Mouse (Mus musculus) right cerebral cortex, postnatal 25 days (tissue): ENCODE measurements around the gene Nsun7.
A peak's percentile ranks its signal among the peaks of the same experiment; 100 is the strongest.
"Not testable (repeated sequence)": the region's sequence is repeated elsewhere in the genome, so short reads cannot be mapped to it uniquely, and the experiment has no call there.

Experiments
- DNase-seq: peaks from one replicate; pipeline ENCODE4 v3.0.0; 2022

The Nsun7 gene

GRCm38 (mm10) chr5:66259756-66260448 is at the start of gene Nsun7:
Gene Nsun7 (plus strand): TSS chr5:66259897.
- peak; percentile 71 for DNase-seq

GRCm38 (mm10) chr5:66214395-66214935 is 45.2 kb upstream of the Nsun7 start:
- DNase-seq: no peak

GRCm38 (mm10) chr5:66215569-66216277 is 44.0 kb upstream of the Nsun7 start:
- DNase-seq: no peak

GRCm38 (mm10) chr5:66219692-66220091 is 40.0 kb upstream of the Nsun7 start:
- DNase-seq: no peak

- no peak for DNase-seq
Observed at GRCm38 (mm10) chr5:66220620-66221019, 39.1 kb upstream of the Nsun7 start.

GRCm38 (mm10) chr5:66222916-66223315 is 36.8 kb upstream of the Nsun7 start:
- DNase-seq: no peak

- no peak for DNase-seq
Observed at GRCm38 (mm10) chr5:66226526-66226925, 33.2 kb upstream of the Nsun7 start.

- DNase-seq: no peak
Observed at GRCm38 (mm10) chr5:66231660-66232269, 27.9 kb upstream of the Nsun7 start.

- no peak for DNase-seq
Observed at GRCm38 (mm10) chr5:66232456-66232855, 27.2 kb upstream of the Nsun7 start.

GRCm38 (mm10) chr5:66241894-66242293 is 17.8 kb upstream of the Nsun7 start:
- no peak for DNase-seq

GRCm38 (mm10) chr5:66243467-66243866 is 16.2 kb upstream of the Nsun7 start:
- no peak for DNase-seq

- no peak for DNase-seq
Observed at GRCm38 (mm10) chr5:66244043-66244660, 15.5 kb upstream of the Nsun7 start.

- no peak for DNase-seq
Observed at GRCm38 (mm10) chr5:66245958-66246497, 13.7 kb upstream of the Nsun7 start.

GRCm38 (mm10) chr5:66253219-66253618 is 6.5 kb upstream of the Nsun7 start:
- DNase-seq: no peak

GRCm38 (mm10) chr5:66255044-66255443 is 4.7 kb upstream of the Nsun7 start:
- DNase-seq: no peak

- DNase-seq: no peak
Observed at GRCm38 (mm10) chr5:66259000-66259399, 697 bp upstream of the Nsun7 start.

GRCm38 (mm10) chr5:66259431-66259755 is 304 bp upstream of the Nsun7 start:
- DNase-seq: not testable (repeated sequence)

- DNase-seq: no peak
Observed at GRCm38 (mm10) chr5:66262475-66262874, 2.8 kb downstream of the Nsun7 start.

- DNase-seq: no peak
Observed at GRCm38 (mm10) chr5:66263398-66263797, 3.7 kb downstream of the Nsun7 start.

- no peak for DNase-seq
Observed at GRCm38 (mm10) chr5:66269616-66270015, 9.9 kb downstream of the Nsun7 start.

GRCm38 (mm10) chr5:66271141-66271540 is 11.4 kb downstream of the Nsun7 start:
- DNase-seq: no peak

GRCm38 (mm10) chr5:66274417-66274816 is 14.7 kb downstream of the Nsun7 start:
- DNase-seq: no peak

- DNase-seq: no peak
Observed at GRCm38 (mm10) chr5:66279650-66280049, 20.0 kb downstream of the Nsun7 start.
